Mouse (Mus musculus) erythroblast, embryonic 14.5 days (primary cell): Measurements from ENCODE around the gene Pithd1.

Source experiments
- GATA1 ChIP-seq: IDR thresholded peaks from 2 replicates; pipeline ENCODE4 v1.6.1; 2012; ENCODE audit warnings: low read length, inconsistent platforms, mixed read lengths
- TAL1 ChIP-seq: IDR thresholded peaks from 3 replicates; pipeline ENCODE4 v1.6.1; 2012; ENCODE audit warnings: low read length, inconsistent platforms, mixed read lengths

GRCm38 (mm10) chr4:136025350-136025749, 38.3 kb upstream of the Pithd1 start:
- TF ChIP-seq GATA1 (no peak), TAL1 (no peak)
